Mouse (Mus musculus): ENCODE results near the gene Iqck.

The Iqck gene

DNA sequence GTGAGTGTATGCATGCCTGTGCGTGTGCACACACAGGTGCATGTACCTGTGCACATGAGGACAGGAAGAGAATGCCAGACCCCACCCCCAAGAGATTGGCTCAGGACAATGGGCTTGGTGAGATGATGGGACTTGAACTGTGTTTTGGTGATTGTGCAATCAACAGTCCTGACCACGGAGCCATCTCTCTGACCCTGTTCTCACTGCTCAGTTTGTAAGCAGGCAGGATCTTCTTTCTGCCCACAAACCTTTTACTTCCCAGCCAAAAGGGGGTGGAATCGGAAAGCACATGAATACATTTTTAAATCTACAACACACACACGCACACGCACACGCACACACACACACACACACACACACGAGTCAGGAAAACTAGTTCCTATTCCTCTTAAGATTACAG, 56.0 kb downstream of the Iqck start:
- DNase-seq (ENCODE audit: low read depth, low spot score): no peak

DNA sequence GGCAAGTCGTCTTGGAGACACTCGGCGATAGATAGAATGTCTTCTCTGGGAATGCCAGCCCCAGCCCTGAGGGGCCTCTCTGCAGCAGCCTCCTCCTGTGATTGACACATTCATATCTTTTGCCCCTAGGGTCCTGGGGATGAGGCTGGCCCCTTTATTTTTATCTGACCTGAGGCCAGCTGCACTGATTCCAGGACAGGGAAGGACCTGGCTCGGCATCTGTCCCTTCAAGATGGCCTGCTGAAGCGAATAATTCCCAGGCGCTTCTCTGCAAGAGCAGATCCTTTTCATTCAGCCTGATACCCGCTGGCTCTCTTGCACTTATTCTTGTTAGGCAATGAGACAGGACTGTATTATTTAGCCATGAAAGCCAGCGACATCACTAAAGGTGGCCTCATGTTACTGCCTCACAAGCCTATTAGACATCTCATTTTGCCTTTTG, 56.5 kb downstream of the Iqck start:
- DNase-seq (ENCODE audit: low read depth, low spot score): no peak

- no peak for DNase-seq (ENCODE audit: low read depth, low spot score)
These were observed 59.1 kb downstream of the Iqck start for GRCm38 (mm10) chr7:118914561-118915165.

GRCm38 (mm10) chr7:118919261-118920006, 63.9 kb downstream of the Iqck start:
- DNase-seq (ENCODE audit: low read depth, low spot score): no peak

- peak; percentile 33 for DNase-seq (ENCODE audit: low read depth, low spot score)
These were observed 67.1 kb downstream of the Iqck start for GRCm38 (mm10) chr7:118922441-118923202.

DNA sequence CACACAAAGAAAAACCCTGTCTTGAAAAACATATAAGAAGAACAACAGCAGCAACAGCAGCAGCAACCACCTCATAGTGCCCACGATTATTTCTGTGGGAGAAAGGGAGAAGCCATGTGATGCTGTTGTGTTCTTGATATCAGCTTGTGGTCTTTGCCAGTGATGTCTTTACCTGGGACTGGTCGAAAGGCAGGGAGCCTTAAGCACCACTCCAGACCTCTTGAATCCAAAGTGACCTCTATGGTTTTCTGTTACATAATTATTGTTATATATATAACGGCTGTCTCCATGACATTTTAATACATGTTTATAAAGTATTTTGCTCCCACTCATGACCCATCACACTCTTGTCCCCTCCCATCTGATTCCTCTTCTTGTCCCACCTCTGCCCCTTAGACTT, 70.0 kb downstream of the Iqck start:
- no peak for DNase-seq (ENCODE audit: low read depth, low spot score)

- DNase-seq (ENCODE audit: low read depth, low spot score): no peak
These were observed 71.1 kb downstream of the Iqck start for GRCm38 (mm10) chr7:118926516-118927260.

- DNase-seq (ENCODE audit: low read depth, low spot score): no peak
These were observed 71.7 kb downstream of the Iqck start for GRCm38 (mm10) chr7:118927279-118927678.

DNA sequence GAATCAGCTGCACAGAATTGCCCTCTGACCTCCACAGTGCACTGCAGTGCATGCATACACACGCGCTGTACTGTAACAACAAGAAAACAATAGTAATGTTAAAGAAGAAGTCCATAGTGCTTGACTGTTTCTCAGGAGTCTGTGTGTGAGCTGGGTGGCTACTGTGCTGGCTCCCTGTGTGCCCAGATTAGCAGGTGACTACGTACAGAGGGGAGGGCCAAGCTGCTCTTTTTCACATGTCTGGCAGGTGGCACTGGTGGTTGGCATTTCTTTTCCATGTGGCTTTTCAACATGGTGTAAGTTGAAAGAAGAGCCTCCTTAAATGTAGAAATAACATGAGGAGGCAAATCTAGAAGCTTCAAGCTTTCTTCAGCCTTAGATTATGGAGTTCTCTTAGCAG, 72.8 kb downstream of the Iqck start:
- DNase-seq (ENCODE audit: low read depth, low spot score): no peak

GRCm38 (mm10) chr7:118928916-118929315, 73.4 kb downstream of the Iqck start:
- DNase-seq (ENCODE audit: low read depth, low spot score): no peak

DNA sequence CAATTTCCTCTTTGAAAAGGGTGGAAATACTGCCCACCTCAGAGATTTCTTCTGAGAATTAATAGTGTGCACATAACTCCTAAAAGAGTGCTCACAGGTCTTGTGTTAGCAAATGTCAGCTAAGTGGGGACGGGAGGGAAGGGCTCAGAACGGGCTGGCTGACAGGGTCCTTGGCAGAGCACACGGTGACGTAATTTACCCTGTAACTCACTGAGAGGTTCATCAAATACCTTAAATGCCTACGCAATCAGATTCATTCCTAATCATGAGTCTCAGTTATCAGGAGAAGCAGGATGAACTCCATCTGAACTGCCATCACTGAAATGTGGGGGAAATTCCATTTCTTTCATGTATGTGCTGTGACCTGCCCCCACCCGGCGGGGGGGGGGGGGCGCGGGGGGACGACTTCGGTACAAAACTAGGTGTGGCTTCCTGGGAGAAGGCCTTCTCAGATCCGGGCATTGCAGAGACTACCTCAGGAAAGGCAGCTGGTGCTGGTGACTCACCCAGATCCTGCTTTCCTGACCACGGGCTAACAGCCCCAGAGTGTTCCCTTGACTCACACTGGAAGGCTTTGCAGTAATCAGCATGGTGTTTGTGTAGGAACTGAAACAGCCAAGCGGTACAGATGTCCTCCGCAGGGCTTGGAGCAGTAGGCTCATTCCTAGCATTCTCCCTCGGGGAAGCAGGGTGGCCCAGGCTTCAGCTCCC, 74.2 kb downstream of the Iqck start:
- no peak for DNase-seq (ENCODE audit: low read depth, low spot score)

- DNase-seq (ENCODE audit: low read depth, low spot score): no peak
These were observed 76.2 kb downstream of the Iqck start for GRCm38 (mm10) chr7:118931502-118932395.

GRCm38 (mm10) chr7:118935306-118935705, 79.8 kb downstream of the Iqck start:
- DNase-seq (ENCODE audit: low read depth, low spot score): no peak

- DNase-seq (ENCODE audit: low read depth, low spot score): no peak
These were observed 81.3 kb downstream of the Iqck start for GRCm38 (mm10) chr7:118936844-118937243.

GRCm38 (mm10) chr7:118937469-118938387, 82.2 kb downstream of the Iqck start:
- DNase-seq (ENCODE audit: low read depth, low spot score): no peak

DNA sequence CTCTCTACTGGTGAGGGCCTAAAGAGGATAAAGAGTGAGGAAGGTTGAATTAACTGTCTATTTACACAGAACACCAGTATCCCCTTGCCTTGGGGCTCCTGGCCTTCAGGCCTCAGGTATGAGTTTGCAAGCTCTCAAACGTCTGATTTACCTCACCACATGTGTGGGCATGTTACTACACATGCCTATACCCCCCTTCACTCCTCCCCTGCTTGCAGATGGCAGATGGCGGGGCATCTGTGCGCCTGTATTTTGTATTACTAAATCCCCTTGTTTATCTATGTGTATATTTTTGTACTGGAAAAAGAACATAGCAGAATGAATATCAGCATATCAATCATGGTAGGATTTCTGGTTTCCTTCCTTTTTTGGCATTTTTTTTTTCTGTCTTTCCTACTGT, 86.7 kb downstream of the Iqck start:
- DNase-seq (ENCODE audit: low read depth, low spot score): no peak

- no peak for DNase-seq (ENCODE audit: low read depth, low spot score)
These were observed 87.6 kb downstream of the Iqck start for GRCm38 (mm10) chr7:118943170-118943569.

DNA sequence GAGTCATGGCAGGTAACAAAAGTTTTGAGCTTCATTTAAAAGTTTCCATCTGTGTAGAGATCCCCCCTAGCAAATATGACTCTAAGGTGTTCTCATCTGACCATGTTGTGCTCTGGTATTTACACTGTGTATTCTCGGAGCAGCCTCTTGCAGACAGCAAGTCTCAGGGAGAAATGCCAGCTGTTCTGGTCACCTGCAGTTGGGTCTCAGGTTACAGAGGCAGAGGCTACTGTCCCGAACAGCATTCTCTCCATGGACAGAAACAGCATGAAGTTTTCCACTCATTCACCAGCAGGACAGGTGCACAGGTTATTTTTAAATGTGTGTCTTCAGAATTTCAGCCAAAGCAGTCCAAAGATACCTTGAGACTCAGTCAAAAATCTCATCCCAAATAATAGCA, 89.3 kb downstream of the Iqck start:
- no peak for DNase-seq (ENCODE audit: low read depth, low spot score)

GRCm38 (mm10) chr7:118947241-118947640, 91.7 kb downstream of the Iqck start:
- no peak for DNase-seq (ENCODE audit: low read depth, low spot score)
